Mouse (Mus musculus) heart, embryonic 11.5 days (tissue): ENCODE measurements around the gene Arrdc5. TPM values are rescaled to one million over a fixed set of nuclear protein-coding genes. Genes with fewer than 3 reads are reported as not detected.

ENCODE experiments used
- ATAC-seq: fragments of 200-750 bp; cut with Nextera tagmentation; replicated peaks from 2 replicates; pipeline ENCODE4 v1.8.0; 2017; ENCODE audit warnings: moderate library complexity; ENCODE audit not compliant: insufficient number of reproducible peaks, low FRiP score, low TSS enrichment
- H3K27ac ChIP-seq: fragments of 300-500 bp; sonication (generic); 2 replicates; pipeline ENCODE4 v1.5.1; 2014; ENCODE audit warnings: mild to moderate bottlenecking, low read depth, low read length
- H3K27me3 ChIP-seq: fragments of 300-500 bp; sonication (generic); 2 replicates; pipeline ENCODE4 v1.6.1; 2014; ENCODE audit warnings: mild to moderate bottlenecking, low read length, mixed read lengths; ENCODE audit not compliant: control insufficient read depth, insufficient read depth
- H3K36me3 ChIP-seq: fragments of 300-500 bp; sonication (generic); 2 replicates; pipeline ENCODE4 v1.6.1; 2014; ENCODE audit warnings: mild to moderate bottlenecking, low read length, moderate library complexity, mixed read lengths; ENCODE audit not compliant: control insufficient read depth, insufficient read depth
- H3K4me1 ChIP-seq: fragments of 300-500 bp; sonication (generic); 2 replicates; pipeline ENCODE4 v1.6.1; 2014; ENCODE audit warnings: low read length; ENCODE audit not compliant: control insufficient read depth, insufficient read depth
- H3K4me2 ChIP-seq: fragments of 300-500 bp; sonication (generic); 2 replicates; pipeline ENCODE4 v1.6.1; 2014; ENCODE audit warnings: mild to moderate bottlenecking, moderate library complexity
- H3K4me3 ChIP-seq: fragments of 300-500 bp; sonication (generic); 2 replicates; pipeline ENCODE4 v1.5.1; 2014; ENCODE audit warnings: low read depth, low read length
- H3K9ac ChIP-seq: fragments of 300-500 bp; sonication (generic); 2 replicates; pipeline ENCODE4 v1.6.1; 2014; ENCODE audit warnings: mild to moderate bottlenecking, low read depth, low read length, moderate library complexity
- H3K9me3 ChIP-seq: fragments of 300-500 bp; sonication (generic); replicated peaks from 2 replicates; pipeline ENCODE4 v1.6.1; 2016; ENCODE audit warnings: low read length; ENCODE audit not compliant: control insufficient read depth
- WGBS: fragments of 180-500 bp; shearing (Covaris S2); extraction: QIAGEN DNeasy Blood & Tissue Kit; methylation state at CpG from one replicate; pipeline ENCODE4 v1.1.7; 2014; ENCODE audit not compliant: insufficient replicate concordance; 5-methylcytosine and 5-hydroxymethylcytosine counted together
- polyA plus RNA-seq: library from polyadenylated mRNA; unstranded; fragments of >200 nt; fragmentation: Nextera tagmentation; extraction: Ambion mirVana; gene quantifications from 2 replicates; pipeline ENCODE4 v1.2.1, GENCODE M21; 2014

The Arrdc5 gene
- polyA plus RNA-seq, 1 experiment from 2014 or later = not detected

DNA sequence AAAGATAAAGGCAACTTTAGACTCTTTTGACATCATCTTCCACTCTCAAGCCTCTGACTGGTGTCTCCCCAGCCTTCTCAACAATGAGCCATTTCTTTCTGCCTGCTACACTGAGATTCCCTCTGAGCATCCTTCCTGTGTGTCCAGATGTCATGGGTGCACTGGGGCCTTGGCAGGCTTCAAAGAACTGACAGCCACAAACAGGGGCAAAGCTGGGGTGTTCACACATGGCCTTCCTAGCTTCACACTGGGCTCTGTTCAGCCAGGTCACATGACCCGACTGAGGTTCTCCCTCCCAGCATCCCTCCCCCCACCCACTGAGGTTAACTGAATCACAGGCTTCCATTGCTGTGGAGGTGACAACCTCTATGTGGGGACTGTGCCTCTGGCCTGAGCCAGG, 3.9 kb downstream of the Arrdc5 start:
- H3K27me3 ChIP-seq = no peaks in the 10 kb centered on the region
- no peak overlapping the region for H3K9ac ChIP-seq
- no peak overlapping the region for H3K27ac ChIP-seq
- H3K9me3 ChIP-seq = no peaks in the 10 kb centered on the region
- H3K36me3 ChIP-seq = no peaks in the 10 kb centered on the region
- no peak for ATAC-seq
- no peaks in the 10 kb centered on the region for H3K4me1 ChIP-seq
- no peak overlapping the region for H3K4me3 ChIP-seq
- 53% methylated on average over 1 of the region's 1 CpGs for WGBS
- H3K4me2 ChIP-seq = no peak overlapping the region

DNA sequence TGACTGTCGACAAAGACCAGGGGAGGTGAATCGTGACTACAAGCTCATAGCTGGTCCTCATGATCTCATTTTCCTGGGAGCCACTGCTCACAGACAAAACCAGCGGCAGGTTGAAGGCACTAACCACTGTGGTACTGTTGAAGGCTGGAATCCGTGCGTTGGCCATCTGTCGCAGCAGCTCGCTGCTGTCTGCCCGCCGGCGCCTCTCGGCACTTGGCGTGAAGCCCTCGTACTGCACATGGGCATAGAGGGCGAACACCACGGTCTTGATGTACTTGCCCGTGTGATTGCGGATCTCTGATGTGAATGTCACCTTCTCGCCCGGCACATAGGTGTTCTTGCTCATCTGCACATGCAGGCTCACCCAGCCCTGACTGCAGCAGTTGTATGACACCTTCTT, 5.8 kb downstream of the Arrdc5 start:
- ATAC-seq = no peak

DNA sequence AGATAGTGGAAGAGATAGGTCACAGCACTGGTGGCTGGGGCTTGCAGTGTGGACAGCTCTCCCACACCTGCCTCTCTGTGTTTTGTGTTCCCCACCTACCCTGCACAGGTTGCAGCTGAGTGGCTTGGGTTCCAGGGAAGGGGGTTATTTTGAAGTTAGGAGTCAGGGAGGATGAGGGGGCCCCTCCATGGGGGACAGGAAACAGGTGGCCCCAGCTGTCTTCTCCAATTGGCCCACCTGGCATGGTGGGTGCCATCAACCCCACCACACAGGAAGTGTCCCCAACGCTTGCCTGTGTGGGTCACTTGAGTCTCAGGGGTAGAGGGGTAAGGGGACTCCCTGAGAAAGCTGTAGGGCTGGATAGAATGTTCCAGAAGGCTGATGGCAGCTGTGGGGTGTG, 6.8 kb downstream of the Arrdc5 start:
- no peaks in the 10 kb centered on the region for H3K36me3 ChIP-seq
- no peak overlapping the region for H3K27ac ChIP-seq
- no peaks in the 10 kb centered on the region for H3K27me3 ChIP-seq
- H3K4me1 ChIP-seq = peaks cover 16% of the 10 kb centered on the region; the same call in 1 of the 2 replicates
- no peaks in the 10 kb centered on the region for H3K9me3 ChIP-seq
- H3K9ac ChIP-seq = no peak overlapping the region
- no peak for ATAC-seq
- H3K4me3 ChIP-seq = no peak overlapping the region
- H3K4me2 ChIP-seq = no peak overlapping the region
- WGBS = 74% methylated on average over 1 of the region's 1 CpGs

More for the DNA sequence above, 5.8 kb downstream of the Arrdc5 start:
- Histone ChIP-seq H3K36me3 (no peaks in the 10 kb centered on the region), H3K27ac (no peak overlapping the region), H3K9ac (no peak overlapping the region), H3K9me3 (no peaks in the 10 kb centered on the region), H3K27me3 (no peaks in the 10 kb centered on the region), H3K4me3 (no peak overlapping the region), H3K4me1 (peaks cover 9% of the 10 kb centered on the region; the same call in 1 of the 2 replicates), H3K4me2 (no peak overlapping the region)
- WGBS = 84% methylated on average over 19 of the region's 19 CpGs

DNA sequence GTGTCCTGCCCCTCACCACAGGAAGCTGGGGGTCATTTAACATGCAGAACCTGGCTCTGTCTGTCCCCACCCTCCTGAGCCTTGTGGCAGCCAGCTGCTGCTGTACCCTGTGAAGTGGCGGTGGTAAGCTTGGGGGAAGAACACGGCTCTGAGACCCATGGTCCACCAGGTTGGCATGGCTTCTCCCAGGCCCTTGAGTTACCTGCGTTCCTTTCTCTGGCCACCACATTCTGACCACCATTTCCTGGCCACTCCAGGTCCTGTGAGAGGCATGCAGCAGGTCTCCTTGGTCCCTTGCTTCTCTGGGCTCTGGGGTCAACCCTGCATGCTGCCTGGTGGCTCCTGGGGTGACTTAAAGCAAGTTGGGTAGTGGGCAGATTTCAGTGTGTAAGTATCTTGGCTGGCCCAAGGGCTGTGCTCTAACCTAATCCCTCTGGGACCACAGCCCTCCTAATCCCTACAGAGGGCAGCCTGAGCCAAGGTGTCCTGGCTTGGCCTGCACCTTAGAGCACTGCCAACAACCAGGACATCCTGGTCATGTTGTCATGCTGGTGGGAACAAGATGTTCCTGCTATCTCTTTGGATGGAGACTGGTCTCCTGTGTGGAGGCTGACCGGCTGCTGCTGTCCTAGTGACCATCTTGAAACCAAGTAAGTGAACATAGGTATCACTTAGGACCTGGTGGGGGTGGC, 7.4 kb downstream of the Arrdc5 start, which contains the start of gene Plin3:
Gene Plin3 (minus strand): TSS at position 343 of the 692 bp plus-strand sequence.
- Histone ChIP-seq H3K4me3 (no peak within 1 kb of the TSS), H3K4me2 (no peak within 1 kb of the TSS), H3K4me1 (peaks cover 22% of the 10 kb centered on the region), H3K36me3 (no peaks in the 10 kb centered on the region), H3K27me3 (no peaks in the 10 kb centered on the region), H3K9me3 (no peaks in the 10 kb centered on the region), H3K27ac (0 out of 2 replicates have a peak within 1 kb of the TSS, but pooled peaks have one; percentile 95), H3K9ac (no peak within 1 kb of the TSS)
- no peak for ATAC-seq
- WGBS = 87% methylated on average over 4 of the region's 4 CpGs

DNA sequence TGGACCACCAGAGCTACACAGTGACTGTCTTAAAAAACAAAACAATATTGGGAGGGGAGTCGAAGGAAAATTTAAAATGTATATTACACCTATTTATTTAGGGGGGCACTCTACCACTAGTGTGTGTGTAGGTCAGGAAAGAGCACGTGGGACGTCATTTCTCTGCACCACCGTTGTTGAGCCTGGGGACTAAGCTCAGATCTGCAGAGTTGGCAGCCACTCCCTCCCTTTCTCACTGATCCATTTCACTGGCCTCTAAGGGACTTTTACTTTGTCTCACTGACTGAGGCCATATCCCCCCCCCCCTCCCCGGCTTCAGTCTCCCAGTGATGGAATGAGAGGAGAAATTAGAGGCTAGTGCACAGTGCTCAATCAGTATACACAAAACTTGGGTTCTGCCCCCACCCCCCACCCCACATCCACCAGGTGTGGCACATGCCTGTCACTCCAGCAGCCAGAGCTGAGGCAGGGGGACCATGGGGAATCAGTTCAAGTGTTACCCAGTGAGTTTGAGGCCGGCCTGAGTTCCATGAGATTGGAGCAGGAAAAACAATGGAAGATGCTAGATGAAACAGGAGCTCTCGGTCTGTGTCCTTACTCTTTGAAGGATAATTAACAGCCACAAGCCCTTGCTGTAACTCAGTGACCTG, 8.1 kb downstream of the Arrdc5 start:
- no peak for ATAC-seq
- Histone ChIP-seq H3K27me3 (no peaks in the 10 kb centered on the region), H3K9ac (no peak overlapping the region), H3K9me3 (no peaks in the 10 kb centered on the region), H3K4me3 (no peak overlapping the region), H3K4me1 (peaks cover 24% of the 10 kb centered on the region), H3K4me2 (peak overlapping the region; percentile 88), H3K36me3 (no peaks in the 10 kb centered on the region), H3K27ac (peak overlapping the region; percentile 95; the same call in 1 of the 2 replicates)
- WGBS = 76% methylated on average over 7 of the region's 7 CpGs

DNA sequence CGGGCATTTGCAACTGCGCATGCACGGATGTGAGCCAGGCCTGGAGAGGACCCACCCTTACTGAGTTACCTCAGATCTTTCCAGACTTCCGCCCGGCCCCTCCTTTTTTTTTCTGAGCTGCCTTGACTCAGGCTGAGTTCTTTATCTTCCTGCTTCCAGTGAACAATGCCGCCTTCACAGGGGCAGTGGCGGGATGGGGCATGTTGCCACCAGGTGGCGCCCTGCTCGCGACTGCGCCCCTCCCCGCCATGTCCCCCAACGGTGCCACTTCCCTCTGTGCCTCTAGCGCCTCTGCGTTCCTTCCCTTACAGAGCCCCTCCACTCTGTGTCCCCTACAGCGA, 8.9 kb downstream of the Arrdc5 start:
- under 1% methylated on average over 16 of the region's 16 CpGs for WGBS
- peak; percentile 86 for ATAC-seq

DNA sequence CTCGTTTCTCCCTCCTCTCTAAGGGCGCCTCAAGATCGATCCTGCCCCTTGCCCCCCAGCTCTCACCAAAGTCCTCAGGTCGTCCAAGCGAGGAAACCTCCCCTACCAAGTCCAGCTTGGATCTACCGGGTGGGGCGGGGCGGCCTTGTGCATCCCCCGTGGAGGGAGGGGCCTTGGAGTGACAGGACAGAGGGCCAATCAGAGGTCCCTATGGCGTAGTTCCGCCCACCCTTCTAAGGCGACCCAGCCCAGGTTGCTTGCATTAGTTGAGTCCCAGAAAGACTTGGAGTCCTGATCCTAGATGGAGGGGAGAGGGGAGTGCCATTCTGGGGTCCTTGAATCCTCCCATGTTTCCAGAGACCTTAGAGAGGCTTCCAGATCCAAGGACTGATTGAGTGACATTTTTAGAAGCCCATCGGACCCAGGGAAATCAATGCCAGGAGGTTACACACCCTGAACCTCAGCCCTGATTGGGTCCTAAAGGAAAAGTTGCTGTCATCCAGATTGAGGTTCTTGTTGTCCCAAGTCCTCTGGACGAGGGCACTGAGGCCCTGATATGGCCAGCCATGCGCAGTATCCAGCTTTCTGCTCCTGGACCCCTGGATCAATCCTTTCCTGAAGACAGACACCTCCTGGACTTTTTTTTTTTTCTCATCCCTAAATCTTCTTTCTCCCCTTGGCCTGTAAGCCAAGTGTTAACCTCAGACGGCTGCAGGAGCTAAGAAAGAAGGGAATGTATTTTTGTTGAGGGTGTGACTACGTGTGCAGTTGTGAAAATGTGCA, 9.5 kb downstream of the Arrdc5 start:
- Histone ChIP-seq H3K9me3 (no peaks in the 10 kb centered on the region), H3K27ac (peak overlapping the region; percentile 95), H3K4me1 (peaks cover 24% of the 10 kb centered on the region), H3K4me2 (peak overlapping the region; percentile 88), H3K27me3 (no peaks in the 10 kb centered on the region), H3K9ac (peak overlapping the region; percentile 83), H3K36me3 (peaks cover 11% of the 10 kb centered on the region; the same call in 1 of the 2 replicates), H3K4me3 (peak overlapping the region; percentile 67)
- peak; percentile 89 for ATAC-seq
- 3% methylated on average over 17 of the region's 17 CpGs for WGBS

More for the DNA sequence above, 8.9 kb downstream of the Arrdc5 start:
- Histone ChIP-seq H3K27me3 (no peaks in the 10 kb centered on the region), H3K9me3 (no peaks in the 10 kb centered on the region), H3K4me3 (peak overlapping the region; percentile 67; the same call in 1 of the 2 replicates), H3K36me3 (peaks cover 5% of the 10 kb centered on the region; the same call in 1 of the 2 replicates), H3K4me1 (peaks cover 24% of the 10 kb centered on the region), H3K4me2 (peak overlapping the region; percentile 88), H3K9ac (peak overlapping the region; percentile 83), H3K27ac (peak overlapping the region; percentile 95)
